Mouse (Mus musculus) embryonic facial prominence, embryonic 15.5 days (tissue): Measurements from ENCODE around the gene Egflam. TPM values are rescaled to one million over a fixed set of nuclear protein-coding genes. Genes with fewer than 3 reads are reported as not detected.

Experiments
- ATAC-seq: fragments of 200-750 bp; cut with Nextera tagmentation; 2 replicates; pipeline ENCODE4 v1.8.0; 2017; ENCODE audit warnings: low read depth, moderate TSS enrichment; ENCODE audit not compliant: insufficient number of reproducible peaks, low FRiP score, low TSS enrichment
- H3K27ac ChIP-seq: fragments of 300-500 bp; sonication (generic); replicated peaks from 2 replicates; pipeline ENCODE4 v1.5.1; 2015; ENCODE audit warnings: mild to moderate bottlenecking, inconsistent platforms
- H3K27me3 ChIP-seq: fragments of 300-500 bp; sonication (generic); 2 replicates; pipeline ENCODE4 v1.6.1; 2015; ENCODE audit warnings: inconsistent platforms
- H3K36me3 ChIP-seq: fragments of 300-500 bp; sonication (generic); 2 replicates; pipeline ENCODE4 v1.6.1; 2015; ENCODE audit warnings: mild to moderate bottlenecking, inconsistent platforms
- H3K4me1 ChIP-seq: fragments of 300-500 bp; sonication (generic); 2 replicates; pipeline ENCODE4 v1.6.1; 2015; ENCODE audit warnings: inconsistent platforms
- H3K4me2 ChIP-seq: fragments of 300-500 bp; sonication (generic); replicated peaks from 2 replicates; pipeline ENCODE4 v1.6.1; 2015; ENCODE audit warnings: mild to moderate bottlenecking, inconsistent platforms
- H3K4me3 ChIP-seq: fragments of 300-500 bp; sonication (generic); replicated peaks from 2 replicates; pipeline ENCODE4 v1.5.1; 2015; ENCODE audit warnings: mild to moderate bottlenecking, inconsistent platforms
- H3K9ac ChIP-seq: fragments of 300-500 bp; sonication (generic); 2 replicates; pipeline ENCODE4 v1.6.1; 2015; ENCODE audit warnings: inconsistent platforms
- H3K9me3 ChIP-seq: fragments of 300-500 bp; sonication (generic); replicated peaks from 2 replicates; pipeline ENCODE4 v1.6.1; 2016; ENCODE audit warnings: inconsistent platforms
- WGBS: fragments of 180-500 bp; shearing (Covaris S2); methylation state at CpG from one replicate; pipeline ENCODE4 v1.1.7; 2015; 5-methylcytosine and 5-hydroxymethylcytosine counted together
- polyA plus RNA-seq: library from polyadenylated mRNA; unstranded; fragments of >200 nt; fragmentation: Nextera tagmentation; extraction: Ambion mirVana; gene quantifications from 2 replicates; pipeline ENCODE4 v1.2.1, GENCODE M21; 2015

The Egflam gene
- polyA plus RNA-seq, 1 experiment from 2014 or later: 17.8 TPM

DNA sequence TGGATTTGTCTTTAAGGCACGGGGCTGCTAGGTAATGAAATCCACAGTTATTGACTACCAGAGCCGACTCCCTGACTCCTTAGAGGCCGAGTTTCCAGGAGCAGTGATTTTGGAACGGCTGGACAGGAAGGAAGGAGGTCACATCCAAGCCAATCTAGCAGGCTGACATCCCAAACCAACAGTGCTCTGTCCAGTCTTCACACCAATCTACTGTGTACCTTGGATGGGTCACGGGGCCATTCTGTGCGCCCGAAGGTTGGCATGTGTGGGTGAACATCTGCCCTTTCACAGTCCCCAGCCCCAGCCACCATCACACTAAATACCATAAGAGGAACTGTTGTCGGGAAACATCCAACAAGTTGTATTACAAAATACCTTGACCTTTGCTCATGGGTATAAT lies 150.9 kb downstream of the Egflam start:
- Histone ChIP-seq H3K4me3 (no peak overlapping the region), H3K27me3 (no peaks in the 10 kb centered on the region), H3K9ac (no peak overlapping the region), H3K27ac (no peak overlapping the region), H3K4me1 (no peaks in the 10 kb centered on the region), H3K9me3 (no peaks in the 10 kb centered on the region), H3K4me2 (no peak overlapping the region), H3K36me3 (peaks cover 10% of the 10 kb centered on the region; the same call in 1 of the 2 replicates)
- ATAC-seq: no peak
- WGBS: 83% methylated on average over 8 of the region's 8 CpGs

DNA sequence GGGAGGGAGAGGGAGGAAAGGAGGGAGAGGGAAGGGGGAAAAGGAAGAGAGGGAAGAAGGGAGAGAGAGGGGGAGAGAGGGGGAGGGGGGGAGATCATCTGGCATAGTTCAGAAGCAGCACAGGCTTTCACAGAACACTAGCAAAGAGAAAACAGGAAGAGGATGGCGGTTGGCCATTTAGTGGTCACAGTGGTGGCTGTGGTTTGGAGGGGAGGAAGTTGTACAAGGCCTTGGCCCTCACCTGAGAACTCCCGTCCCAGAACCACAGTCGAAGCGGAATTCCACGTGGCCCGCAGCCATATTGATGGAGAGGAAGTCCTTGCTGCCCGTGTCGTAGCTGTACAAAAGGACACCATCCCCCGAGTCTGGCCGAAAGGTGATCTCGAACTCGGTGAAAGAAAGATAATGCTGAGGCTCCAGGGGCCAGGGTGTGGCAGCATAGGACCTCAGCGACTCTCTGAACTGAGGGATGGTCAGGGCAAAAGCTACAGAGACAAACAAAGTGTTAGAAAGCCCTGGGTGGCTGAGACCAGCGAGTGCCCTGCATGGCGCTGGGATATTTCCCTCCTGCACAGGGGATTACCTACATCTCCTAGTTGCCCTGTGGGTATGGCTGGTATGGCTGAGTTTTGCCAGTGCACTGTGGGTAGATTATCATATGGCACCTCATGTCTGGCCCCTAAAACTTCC lies 155.9 kb downstream of the Egflam start:
- Histone ChIP-seq H3K9ac (no peak overlapping the region), H3K36me3 (no peaks in the 10 kb centered on the region), H3K4me1 (no peaks in the 10 kb centered on the region), H3K4me3 (no peak overlapping the region), H3K27me3 (no peaks in the 10 kb centered on the region), H3K27ac (no peak overlapping the region), H3K9me3 (no peaks in the 10 kb centered on the region), H3K4me2 (no peak overlapping the region)
- 76% methylated on average over 15 of the region's 15 CpGs for WGBS
- no peak for ATAC-seq

DNA sequence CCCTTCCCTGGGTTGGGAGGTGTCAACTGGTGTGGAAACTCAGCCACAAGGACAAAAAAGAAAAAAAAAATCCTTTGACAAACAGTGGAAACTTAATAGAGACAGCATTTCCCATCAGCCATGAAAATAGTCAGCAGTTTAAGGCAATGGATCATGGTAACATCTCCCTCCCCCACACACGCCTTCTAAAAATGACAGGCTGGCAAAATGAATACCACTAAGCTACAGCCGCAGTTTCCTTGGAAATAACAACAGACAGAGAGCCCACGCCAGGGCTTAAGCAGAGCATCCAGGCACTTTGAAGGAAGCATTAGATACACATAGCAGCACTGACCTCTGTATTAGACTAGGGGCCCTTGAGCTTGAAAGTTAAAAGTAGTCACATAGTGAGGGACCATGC lies 157.2 kb downstream of the Egflam start:
- Histone ChIP-seq H3K27ac (no peak overlapping the region), H3K9ac (no peak overlapping the region), H3K9me3 (no peaks in the 10 kb centered on the region), H3K4me3 (no peak overlapping the region), H3K36me3 (peaks cover 2% of the 10 kb centered on the region; the same call in 1 of the 2 replicates), H3K4me2 (no peak overlapping the region), H3K4me1 (no peaks in the 10 kb centered on the region), H3K27me3 (no peaks in the 10 kb centered on the region)
- ATAC-seq: no peak
- WGBS: 60% methylated on average over 3 of the region's 3 CpGs

DNA sequence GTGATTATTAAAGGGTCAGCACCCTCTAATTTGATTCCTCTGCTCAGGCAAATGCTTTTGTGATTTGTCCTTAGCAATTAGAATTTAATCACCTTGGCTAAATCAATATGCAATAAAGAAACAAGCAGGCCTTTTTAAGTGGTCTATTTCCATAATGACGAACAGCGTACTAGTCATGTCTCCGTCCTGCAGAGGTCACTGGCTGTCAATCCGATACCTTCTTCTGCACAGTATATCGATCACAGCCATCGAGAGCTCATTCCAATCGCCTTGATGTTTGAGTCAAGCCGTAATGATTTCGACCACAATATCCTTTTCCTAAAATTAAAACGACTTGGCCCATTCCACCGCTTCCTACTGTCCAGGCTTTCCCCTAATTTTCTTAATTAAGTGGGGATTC lies 158.3 kb downstream of the Egflam start:
- H3K27me3 ChIP-seq: no peaks in the 10 kb centered on the region
- WGBS: 85% methylated on average over 11 of the region's 11 CpGs
- H3K9me3 ChIP-seq: no peaks in the 10 kb centered on the region
- no peaks in the 10 kb centered on the region for H3K4me1 ChIP-seq
- ATAC-seq: no peak
- H3K27ac ChIP-seq: no peak overlapping the region
- peaks cover 2% of the 10 kb centered on the region; the same call in 1 of the 2 replicates for H3K36me3 ChIP-seq
- no peak overlapping the region for H3K4me2 ChIP-seq
- no peak overlapping the region for H3K4me3 ChIP-seq
- no peak overlapping the region for H3K9ac ChIP-seq

DNA sequence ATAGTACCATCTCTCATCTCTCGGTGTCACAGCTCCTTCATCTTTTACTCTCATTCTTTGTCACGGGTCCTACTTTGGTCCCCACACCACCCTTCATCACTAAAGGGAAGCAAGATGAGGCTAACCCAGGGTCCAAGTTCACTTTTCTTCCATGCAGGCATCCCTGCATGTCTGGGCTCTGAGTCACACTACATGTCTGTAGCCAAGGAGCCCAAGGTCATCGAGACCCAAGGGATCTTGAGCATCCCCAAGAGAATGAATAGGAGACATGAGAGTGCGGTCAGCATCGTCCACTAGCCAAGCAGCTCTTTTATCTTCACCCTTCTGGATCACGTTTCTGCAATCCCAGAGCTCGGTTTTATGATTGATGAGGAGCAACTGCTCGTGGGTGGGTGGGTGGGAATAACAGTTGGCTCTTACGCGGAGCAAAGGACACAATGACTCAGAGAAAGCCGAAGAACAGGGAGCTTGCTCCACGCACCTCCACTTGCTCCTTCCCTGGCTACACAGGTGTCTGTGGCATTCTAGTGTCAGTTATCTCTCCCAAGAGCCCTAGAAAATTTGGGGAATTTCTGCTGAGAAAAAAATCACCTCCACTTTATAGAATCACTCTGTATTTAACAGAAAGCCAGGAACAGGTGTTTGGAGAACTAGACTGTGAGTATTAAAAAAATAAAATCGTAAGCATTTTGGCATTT lies 164.7 kb downstream of the Egflam start:
- Histone ChIP-seq H3K4me2 (no peak overlapping the region), H3K27me3 (no peaks in the 10 kb centered on the region), H3K4me3 (no peak overlapping the region), H3K4me1 (no peaks in the 10 kb centered on the region), H3K9ac (no peak overlapping the region), H3K36me3 (peaks cover 2% of the 10 kb centered on the region; the same call in 1 of the 2 replicates), H3K27ac (no peak overlapping the region), H3K9me3 (no peaks in the 10 kb centered on the region)
- 75% methylated on average over 13 of the region's 13 CpGs for WGBS
- ATAC-seq: no peak

DNA sequence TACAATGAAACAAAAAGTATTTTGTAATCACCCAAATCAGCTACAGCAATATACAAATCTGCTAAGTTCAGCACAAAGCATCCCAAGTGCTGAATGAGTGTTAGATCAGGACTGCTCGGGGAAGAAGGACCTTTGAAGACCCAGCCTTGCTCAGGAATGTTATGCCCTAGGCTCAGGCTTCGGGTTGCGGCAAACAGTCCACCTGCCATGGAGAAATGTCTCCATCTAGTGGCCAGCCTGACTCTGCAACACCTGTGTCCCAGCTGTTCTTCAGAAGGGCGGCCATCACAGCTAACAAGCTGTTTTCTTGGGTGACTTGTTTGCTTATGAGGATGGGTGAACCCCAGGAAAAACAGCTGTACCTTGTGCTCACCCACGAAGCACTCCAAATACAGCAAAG lies 172.0 kb downstream of the Egflam start:
- ATAC-seq: peak; percentile 76
- H3K4me2 ChIP-seq: no peak overlapping the region
- no peak overlapping the region for H3K9ac ChIP-seq
- WGBS: 2% methylated on average over 5 of the region's 5 CpGs
- H3K27me3 ChIP-seq: no peaks in the 10 kb centered on the region
- peaks cover 15% of the 10 kb centered on the region for H3K4me1 ChIP-seq
- no peaks in the 10 kb centered on the region for H3K36me3 ChIP-seq
- no peaks in the 10 kb centered on the region for H3K9me3 ChIP-seq
- no peak overlapping the region for H3K27ac ChIP-seq
- no peak overlapping the region for H3K4me3 ChIP-seq

DNA sequence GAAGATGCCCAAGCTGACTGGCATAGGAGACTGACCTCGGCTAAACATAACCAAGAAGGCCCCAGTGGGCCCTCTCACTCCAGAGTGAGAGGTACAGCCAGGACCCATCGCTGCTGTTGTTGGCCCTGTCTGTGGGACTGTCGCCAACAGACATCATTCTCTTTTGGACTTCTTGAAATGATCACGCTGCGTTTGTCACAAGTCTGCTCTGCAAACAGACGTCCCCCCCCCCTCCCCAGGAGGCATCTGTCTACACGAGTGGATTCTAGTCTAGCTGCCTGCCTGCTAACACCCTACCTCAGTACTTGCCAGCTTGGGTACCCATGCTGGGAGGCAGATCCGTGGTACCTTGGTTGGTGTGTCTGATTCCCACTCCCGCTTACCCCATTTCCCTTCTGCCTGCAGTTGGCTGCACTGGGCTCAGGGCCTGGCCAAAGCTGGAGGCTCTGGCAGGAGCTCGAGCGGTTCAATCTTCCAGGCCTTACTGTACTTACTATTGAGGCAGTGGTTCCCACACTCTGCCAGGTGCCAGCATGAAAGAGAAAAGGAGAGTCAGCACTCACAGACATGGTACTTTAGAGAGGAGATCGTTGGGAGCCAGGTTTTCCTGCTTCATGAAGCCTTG lies 173.9 kb downstream of the Egflam start:
- no peaks in the 10 kb centered on the region for H3K36me3 ChIP-seq
- no peak overlapping the region for H3K4me2 ChIP-seq
- ATAC-seq: no peak
- H3K9ac ChIP-seq: no peak overlapping the region
- H3K4me1 ChIP-seq: peaks cover 15% of the 10 kb centered on the region
- WGBS: 73% methylated on average over 12 of the region's 12 CpGs
- H3K4me3 ChIP-seq: no peak overlapping the region
- H3K9me3 ChIP-seq: no peaks in the 10 kb centered on the region
- no peak overlapping the region for H3K27ac ChIP-seq
- H3K27me3 ChIP-seq: no peaks in the 10 kb centered on the region

DNA sequence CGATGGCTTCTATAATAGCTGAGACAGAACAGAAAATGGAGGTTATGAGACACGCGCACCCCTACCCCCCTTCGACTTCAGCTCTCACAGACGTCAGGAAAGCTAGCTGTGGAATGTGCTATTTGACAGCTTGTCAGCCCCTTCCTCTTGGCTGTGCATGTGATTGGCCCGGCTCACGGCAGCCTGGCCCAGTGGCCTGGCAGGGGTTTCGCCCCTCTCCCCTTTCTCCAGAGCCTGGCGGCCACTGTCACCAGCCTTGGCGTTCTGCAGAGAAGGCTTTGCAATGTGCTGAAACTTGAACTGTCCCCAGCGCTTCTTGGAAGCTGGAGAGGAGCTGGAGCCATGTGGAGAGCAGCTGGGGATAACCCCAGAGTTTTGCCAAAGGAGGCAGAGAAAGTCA lies 175.4 kb downstream of the Egflam start:
- Histone ChIP-seq H3K36me3 (no peaks in the 10 kb centered on the region), H3K9ac (no peak overlapping the region), H3K4me3 (no peak overlapping the region), H3K27me3 (no peaks in the 10 kb centered on the region), H3K4me1 (peaks cover 15% of the 10 kb centered on the region), H3K4me2 (0 out of 2 replicates have a peak overlapping the region, but pooled peaks have one; percentile 3), H3K9me3 (no peaks in the 10 kb centered on the region), H3K27ac (no peak overlapping the region)
- no peak; the same call in 1 of the 2 replicates for ATAC-seq
- WGBS: 27% methylated on average over 11 of the region's 11 CpGs

DNA sequence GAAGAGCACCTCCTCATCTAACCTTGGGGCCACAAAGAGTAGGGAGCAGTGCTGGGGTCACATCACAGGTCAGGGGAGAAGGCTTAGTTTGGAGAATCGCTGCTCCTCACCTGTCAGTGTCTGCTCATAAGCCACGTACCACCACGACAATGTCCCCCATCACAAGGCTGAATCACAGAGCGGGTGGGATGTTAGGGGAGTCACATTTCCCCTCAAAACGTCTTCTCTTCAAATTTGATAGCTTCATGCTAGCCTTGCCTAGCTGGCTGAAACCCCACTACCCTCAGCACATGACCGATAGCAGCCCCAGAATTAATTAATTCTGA lies 181.0 kb downstream of the Egflam start:
- Histone ChIP-seq H3K36me3 (no peaks in the 10 kb centered on the region), H3K9me3 (no peaks in the 10 kb centered on the region), H3K27ac (no peak overlapping the region), H3K4me1 (peaks cover 17% of the 10 kb centered on the region), H3K27me3 (no peaks in the 10 kb centered on the region), H3K9ac (no peak overlapping the region), H3K4me2 (no peak overlapping the region), H3K4me3 (no peak overlapping the region)
- ATAC-seq: no peak
- WGBS: 63% methylated on average over 6 of the region's 6 CpGs

DNA sequence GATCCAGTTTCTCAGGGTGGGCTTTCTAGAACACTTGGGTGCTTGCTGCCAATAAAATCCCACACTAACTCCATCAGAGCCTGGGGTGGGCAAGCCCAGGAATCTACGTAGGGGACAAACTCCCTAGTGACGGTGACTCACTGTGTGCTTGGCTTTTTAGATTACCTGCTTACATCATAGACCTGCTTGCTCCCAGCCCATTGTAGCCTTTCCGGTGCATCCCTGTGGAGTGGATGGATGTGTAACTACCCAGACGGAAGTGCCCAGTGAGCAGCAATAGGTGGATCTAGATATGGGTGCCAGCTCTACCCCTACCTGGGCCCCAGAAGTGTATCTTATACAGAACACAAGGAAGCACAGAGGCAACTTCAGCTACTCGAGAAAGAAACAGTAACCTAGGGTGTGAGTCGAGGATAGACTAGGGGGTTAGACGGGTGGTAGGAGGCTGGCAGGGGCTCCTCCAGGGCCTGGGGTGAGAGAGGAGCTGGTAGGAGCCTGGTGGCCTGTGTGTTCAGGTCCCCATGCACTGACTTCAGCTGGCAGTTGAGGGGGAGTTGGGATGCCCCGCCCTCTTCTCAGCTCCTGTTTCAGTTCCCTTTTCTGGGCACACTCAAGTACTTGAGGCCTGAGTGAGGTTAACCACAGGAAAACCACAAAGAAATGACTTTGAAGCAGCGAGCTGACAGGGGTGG lies 181.5 kb downstream of the Egflam start:
- WGBS: 68% methylated on average over 9 of the region's 9 CpGs
- H3K4me1 ChIP-seq: peaks cover 13% of the 10 kb centered on the region; the same call in 1 of the 2 replicates
- 0 out of 2 replicates have a peak, but pooled peaks have one; percentile 34 for ATAC-seq
- no peak overlapping the region for H3K9ac ChIP-seq
- no peaks in the 10 kb centered on the region for H3K27me3 ChIP-seq
- no peaks in the 10 kb centered on the region for H3K9me3 ChIP-seq
- no peak overlapping the region for H3K4me3 ChIP-seq
- H3K27ac ChIP-seq: no peak overlapping the region
- no peak overlapping the region for H3K4me2 ChIP-seq
- no peaks in the 10 kb centered on the region for H3K36me3 ChIP-seq

DNA sequence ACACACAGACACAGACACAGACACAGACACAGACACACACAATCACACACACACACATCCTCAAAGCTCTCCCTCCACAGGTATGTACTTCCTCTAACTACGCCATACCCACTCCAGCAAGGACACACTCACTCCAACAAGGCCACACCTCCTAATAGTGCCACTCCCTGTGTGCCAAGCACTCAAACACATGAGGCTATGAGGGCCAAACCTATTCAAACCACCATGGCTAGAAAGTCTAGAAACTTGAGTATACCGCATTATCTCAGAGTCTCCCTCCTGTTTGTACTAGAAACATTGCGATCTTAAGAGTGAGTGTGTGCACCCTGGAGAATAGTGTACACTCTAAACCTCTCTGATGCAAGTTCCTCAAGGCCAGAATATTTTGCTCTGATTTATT lies 182.3 kb downstream of the Egflam start:
- 93% methylated on average over 3 of the region's 3 CpGs for WGBS
- ATAC-seq: no peak
- no peak overlapping the region for H3K4me2 ChIP-seq
- H3K36me3 ChIP-seq: no peaks in the 10 kb centered on the region
- no peak overlapping the region for H3K9ac ChIP-seq
- peaks cover 13% of the 10 kb centered on the region; the same call in 1 of the 2 replicates for H3K4me1 ChIP-seq
- no peaks in the 10 kb centered on the region for H3K9me3 ChIP-seq
- no peak overlapping the region for H3K27ac ChIP-seq
- no peak overlapping the region for H3K4me3 ChIP-seq
- H3K27me3 ChIP-seq: no peaks in the 10 kb centered on the region
